Mouse (Mus musculus): Measurements from ENCODE around the gene Btk.

GRCm38 (mm10) chrX:134588997-134589396 is 5.6 kb upstream of the Btk start:
- no peak for TF ChIP-seq POLR2A (IDR thresholded peaks at IDR 0.05; ENCODE audit: borderline replicate concordance, control insufficient read depth, low read depth, low read length)
- TF ChIP-seq CTCF (IDR thresholded peaks at IDR 0.05; ENCODE audit: control insufficient read depth, insufficient read depth, low read length) = no peak
